Mouse (Mus musculus) kidney, adult 8-10 months (tissue): ENCODE data around the gene Myd88.
"Not testable (repeated sequence)": the region's sequence is repeated elsewhere in the genome, so short reads cannot be mapped to it uniquely, and the experiment has no call there.

ENCODE experiments used
- DNase-seq, 2 experiments: peaks; one replicate each; pipeline ENCODE4 v3.0.0; 2022

The Myd88 gene

DNA sequence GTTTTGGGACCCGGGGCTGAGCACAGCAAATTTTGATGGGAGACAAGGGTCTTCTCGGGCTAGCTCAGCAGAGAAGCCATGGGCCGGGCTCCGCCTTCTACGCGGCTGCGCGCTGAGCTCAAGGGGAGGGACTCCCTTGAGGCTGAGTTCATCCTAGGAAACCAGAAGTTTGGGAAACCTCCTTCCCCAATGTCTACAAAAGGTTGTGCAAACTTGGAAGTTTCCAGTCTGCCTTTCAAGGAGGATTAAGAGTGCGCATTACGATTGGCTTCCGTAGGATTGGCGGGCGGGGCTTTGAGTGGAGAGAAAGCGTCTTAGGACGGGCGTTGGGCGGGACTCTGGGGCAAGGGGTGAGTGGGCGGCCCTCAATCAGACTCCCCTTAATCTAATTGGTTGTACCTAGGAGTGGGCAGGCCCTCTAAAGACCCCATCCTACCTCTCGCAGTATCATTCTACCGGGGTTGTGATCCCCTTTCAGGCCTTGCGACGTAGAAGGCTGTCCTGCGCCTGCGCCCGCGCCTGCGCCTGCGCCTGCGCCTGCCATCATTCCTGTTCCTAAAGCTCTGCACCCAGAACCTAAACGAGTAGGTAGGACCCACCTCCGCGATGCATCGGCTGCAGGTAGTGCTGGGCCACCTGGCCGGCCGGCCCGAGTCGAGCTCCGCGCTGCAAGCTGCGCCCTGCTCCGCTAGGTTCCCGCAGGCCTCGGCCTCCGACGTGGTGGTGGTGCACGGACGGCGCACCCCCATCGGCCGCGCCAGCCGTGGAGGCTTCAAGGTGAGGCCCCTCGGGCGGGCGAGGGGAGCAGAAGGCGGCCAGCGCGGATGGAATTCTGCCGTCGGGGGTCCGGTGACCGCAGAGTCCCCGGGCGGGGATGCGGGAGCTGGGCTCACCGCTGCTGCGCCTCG, at the start of gene Myd88:
TSS of gene Myd88 (minus strand) at position 503 of the 908 bp plus-strand sequence.
- peak; percentile 98 to 99 for DNase-seq

DNA sequence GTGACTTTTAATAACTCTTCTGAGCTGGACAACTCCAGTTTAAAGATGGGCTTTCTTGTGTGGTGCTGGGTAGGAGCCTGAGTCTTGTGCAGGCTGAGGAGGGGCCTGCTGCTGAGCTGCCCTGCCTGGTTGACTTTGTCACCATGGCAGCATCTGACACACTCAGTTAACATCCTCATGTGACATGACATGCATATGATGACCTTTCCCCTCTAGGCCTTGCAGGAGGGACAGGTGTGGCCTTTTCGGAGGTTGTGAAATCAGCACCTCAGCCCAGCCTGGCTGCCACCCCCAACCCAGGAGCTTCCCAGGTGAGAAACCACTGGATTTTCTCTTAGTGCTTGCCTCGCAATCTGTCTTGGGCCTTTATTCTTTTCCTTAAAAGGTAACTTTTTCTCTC, 49.0 kb upstream of the Myd88 start:
- DNase-seq, result no peak

GRCm38 (mm10) chr9:119388956-119389355, 47.7 kb upstream of the Myd88 start:
- DNase-seq, result no peak

DNA sequence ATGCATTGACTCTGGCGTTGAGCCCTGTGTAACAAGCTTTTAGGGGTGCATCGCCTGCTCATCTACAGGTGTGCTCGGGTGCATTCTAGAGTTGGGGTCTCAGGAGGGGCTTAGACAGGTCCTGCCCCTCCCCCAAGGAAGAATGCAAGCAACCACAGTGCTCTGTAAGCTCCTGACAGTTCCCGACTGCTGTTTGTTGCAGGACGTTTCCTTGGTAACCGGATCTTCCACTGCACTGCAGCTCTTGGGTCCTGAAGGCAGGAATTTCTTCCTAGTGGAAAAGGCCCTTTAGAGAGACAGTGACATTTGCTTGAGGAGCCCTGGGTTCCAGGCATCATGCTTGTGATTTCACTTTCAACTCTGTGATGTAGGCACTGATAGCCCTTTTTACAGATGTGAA, 41.4 kb upstream of the Myd88 start:
- DNase-seq, result no peak

DNA sequence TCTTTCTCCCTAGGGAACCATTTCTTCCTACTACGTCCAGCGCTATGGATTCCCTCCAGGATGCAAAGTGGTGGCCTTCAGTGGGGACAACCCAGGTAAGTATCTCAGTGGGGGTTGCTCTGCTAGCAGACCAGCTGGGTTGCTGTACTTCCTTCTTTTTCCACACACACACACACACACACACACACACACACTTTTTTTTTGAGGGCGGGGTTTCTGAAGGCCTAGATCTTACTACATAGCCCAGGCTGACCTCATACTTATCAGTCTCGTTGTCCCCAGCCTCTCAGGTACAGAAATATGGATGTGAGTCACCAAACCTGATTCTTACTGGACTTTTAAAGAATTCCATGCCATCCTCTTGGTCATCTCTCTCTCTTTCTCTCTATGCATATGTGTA, 37.0 kb upstream of the Myd88 start:
- no peak for DNase-seq

DNA sequence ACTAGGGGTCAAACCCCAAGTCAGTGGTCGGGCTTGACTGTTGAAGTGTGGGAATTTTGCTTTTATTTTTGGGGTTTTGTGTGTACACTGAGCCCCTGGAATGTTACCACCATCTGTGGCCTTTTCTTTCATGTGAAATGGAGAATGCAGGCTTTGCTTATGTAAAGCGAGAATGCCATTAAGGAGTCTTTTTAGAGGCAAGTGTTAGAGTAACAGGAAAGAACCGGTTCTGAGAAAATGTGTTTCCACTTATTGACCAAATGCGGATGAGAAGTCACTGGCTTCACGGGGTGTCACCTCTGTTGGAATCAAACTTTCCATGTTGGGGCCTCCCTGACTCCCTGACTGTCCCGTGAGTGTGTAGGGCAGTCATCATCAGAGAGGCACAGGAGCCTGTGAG, 34.3 kb upstream of the Myd88 start:
- no peak for DNase-seq

- DNase-seq, result no peak
These were observed 33.8 kb upstream of the Myd88 start for GRCm38 (mm10) chr9:119375008-119375407.

DNA sequence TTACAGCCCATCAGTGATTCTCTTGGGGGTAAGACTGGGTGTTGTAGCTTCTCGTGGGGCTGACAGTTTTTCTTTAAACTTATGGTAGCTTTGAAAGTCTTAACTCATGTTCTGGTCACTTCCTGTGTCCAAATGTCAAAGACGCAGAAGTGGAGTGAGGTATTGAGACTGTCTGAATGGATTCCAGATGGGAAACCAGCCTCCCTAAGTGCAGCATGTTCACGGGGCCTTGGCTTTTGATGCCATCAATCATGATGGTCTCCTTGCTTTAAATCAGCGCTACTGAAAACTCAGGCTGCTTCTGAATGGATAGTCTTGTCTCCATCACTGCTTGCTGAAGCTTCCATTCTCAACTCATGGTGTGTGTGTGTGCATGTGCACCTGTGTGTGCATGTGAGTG, 30.0 kb upstream of the Myd88 start:
- no peak for DNase-seq

DNA sequence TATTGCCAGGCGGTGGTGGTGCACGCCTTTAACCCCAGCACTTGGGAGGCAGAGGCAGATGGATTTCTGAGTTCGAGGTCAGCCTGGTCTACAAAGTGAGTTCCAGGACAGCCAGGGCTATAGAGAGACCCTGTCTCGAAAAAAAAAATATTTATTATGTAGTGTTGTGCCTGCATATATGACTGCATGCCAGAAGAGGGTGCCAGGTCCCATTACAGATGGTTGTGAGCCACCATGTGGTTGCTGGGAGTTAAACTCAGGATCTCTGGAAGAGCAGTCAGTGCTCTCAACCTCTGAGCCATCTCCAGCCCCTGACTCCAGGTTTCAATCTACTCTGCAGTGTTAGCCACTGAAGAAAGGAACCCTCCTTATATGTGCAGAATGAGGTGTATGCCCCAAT, 29.6 kb upstream of the Myd88 start:
- not testable (repeated sequence) for DNase-seq

- peak; percentile 54 to 56 for DNase-seq
These were observed 27.2 kb upstream of the Myd88 start for GRCm38 (mm10) chr9:119368367-119368766.

DNA sequence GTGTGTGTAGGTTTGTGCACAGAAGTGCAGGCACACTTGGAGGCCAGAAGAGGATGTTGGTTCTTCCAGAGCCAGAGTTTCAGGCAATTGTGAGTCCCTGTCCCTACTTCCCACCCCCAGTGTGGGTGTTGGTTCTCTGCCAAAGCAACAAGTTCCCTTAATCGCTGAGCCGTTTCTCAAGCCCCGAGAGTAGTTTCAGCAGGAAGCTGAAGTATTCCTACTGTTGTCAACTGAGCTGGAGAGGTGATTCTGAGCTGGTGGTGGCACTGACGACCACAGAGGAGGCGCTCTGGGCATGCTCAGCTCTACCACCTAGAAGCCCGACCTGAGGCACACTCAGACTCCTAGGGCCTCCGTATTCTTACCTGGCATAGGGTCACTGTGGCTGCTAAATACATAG, 24.1 kb upstream of the Myd88 start, which contains the start of gene Slc22a14:
TSS of gene Slc22a14 (minus strand) at position 270 of the 400 bp plus-strand sequence.
- DNase-seq, result no peak

DNA sequence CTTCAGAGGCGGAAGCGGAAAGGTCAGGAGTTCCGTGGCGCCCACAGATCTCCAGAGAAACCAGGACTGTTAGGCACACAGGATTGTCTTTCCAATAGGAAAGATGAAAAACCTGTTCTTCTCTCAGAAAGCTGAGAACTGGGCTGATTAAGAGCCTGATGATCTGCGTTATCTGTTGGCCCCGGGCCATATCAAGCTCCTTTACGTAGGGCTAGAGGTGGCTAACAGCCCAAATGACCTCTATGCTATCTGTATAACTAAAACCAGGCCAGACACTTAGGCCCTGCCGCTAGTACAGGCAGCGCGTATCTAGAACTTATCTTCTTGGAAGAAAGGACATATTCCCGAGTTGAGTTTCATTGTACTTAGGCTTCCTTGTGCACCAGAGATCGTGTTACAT, 22.0 kb upstream of the Myd88 start:
- no peak for DNase-seq

DNA sequence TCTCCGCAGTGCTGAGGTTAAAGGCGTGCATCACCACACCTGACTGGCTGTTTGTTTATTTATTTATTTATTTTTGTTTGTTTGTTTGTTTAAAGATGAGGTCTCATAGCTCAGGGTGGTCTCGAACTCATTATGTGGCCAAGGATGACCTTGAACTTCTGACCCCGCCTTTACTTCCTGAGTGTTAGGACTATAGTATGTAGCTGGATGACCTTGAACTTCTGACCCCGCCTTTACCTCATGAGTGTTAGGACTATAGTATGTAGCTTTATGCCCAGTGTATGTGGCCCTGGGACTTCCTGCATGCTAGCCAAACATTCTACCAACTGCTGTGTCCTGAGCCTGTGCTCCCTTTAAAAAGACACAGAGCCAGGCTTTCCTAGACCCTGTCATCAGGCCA, 20.2 kb upstream of the Myd88 start:
- no peak for DNase-seq

DNA sequence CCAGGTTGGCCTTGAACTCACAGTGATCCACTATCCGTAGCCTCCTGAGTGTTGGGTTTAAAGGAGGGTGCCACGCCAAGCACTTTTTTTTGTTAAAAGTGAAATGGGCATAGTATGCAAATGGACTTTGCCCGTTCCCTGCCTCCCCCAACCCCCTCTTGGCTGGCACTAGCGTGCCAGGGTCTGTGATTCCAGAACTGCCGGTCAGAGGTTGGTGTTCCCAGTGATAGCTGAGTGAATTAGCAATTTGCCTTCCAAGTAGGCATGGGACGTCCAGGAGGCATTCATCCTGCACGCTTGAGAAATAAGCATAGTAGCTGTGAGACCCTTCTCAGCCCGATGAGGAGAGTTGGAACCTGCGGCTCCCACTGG, 16.8 kb upstream of the Myd88 start:
- DNase-seq, result peak; percentile 82 to 84

GRCm38 (mm10) chr9:119357331-119358057, 16.3 kb upstream of the Myd88 start, which contains the start of gene Xylb:
Xylb (plus strand) TSS chr9:119357381.
- peak; percentile 92 to 97 for DNase-seq

- no peak for DNase-seq
These were observed 14.7 kb upstream of the Myd88 start for GRCm38 (mm10) chr9:119355943-119356342.

DNA sequence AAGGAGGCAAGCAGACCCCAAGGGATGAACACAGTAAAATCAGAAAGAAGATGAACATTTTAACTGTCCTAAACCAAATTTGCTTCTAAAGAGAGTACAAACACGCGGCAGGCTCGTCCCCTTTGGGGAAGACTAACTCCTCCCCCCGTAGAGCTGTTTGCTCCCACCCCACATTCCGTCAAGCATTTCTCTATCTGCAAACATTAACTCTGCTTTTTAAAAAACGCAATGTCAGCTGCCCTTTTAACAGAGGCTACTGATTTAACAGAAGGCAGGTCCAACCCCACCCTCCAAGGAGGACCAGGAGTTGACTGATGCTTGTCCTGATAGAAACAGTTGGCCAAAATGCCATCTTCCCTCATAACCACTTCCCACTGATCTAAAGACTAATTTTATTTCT, 12.7 kb upstream of the Myd88 start:
- peak; percentile 67 to 88 for DNase-seq

GRCm38 (mm10) chr9:119352060-119352459, 10.8 kb upstream of the Myd88 start:
- DNase-seq, result peak; percentile 80 to 88

- DNase-seq, result peak; percentile 76
These were observed 9.9 kb upstream of the Myd88 start for GRCm38 (mm10) chr9:119350947-119351705.

- peak; percentile 54 to 71 for DNase-seq
These were observed 9.3 kb upstream of the Myd88 start for GRCm38 (mm10) chr9:119350531-119350930.

GRCm38 (mm10) chr9:119346376-119346775, 5.2 kb upstream of the Myd88 start:
- DNase-seq, result no peak

DNA sequence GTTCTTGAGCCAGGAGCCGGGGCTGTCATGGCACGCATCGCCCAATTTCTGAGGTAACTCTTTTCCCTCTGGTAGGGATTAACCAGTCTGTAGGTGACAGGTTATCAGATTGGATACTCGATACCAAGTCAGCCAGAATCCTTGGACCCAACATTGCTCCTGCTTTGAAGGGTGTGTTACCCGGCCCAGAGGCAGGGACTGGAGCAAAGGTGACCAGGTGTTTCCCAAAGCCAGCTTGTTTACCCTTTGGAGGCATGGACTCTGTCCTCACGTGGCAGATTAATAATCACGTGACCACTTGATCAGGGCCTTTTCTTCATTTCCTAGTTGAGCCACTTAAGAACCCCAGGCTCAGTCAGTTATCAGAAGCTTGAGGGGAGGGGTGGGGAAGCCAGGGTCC, 1.5 kb upstream of the Myd88 start:
- DNase-seq, result peak; percentile 46 to 54

GRCm38 (mm10) chr9:119340212-119340580, 1.0 kb downstream of the Myd88 start:
- no peak for DNase-seq
